Mouse (Mus musculus) limb, embryonic 11.5 days (tissue): ENCODE data around the gene Fbxl8. TPM values are rescaled to one million over a fixed set of nuclear protein-coding genes. Genes with fewer than 3 reads are reported as not detected.
"Not testable (repeated sequence)": the region's sequence is repeated elsewhere in the genome, so short reads cannot be mapped to it uniquely, and the experiment has no call there.

Experiments used
- ATAC-seq: fragments of 200-750 bp; cut with Nextera tagmentation; 2 replicates; pipeline ENCODE4 v1.8.0; 2017; ENCODE audit warnings: low read depth; ENCODE audit not compliant: insufficient number of reproducible peaks, low FRiP score, low TSS enrichment
- DNase-seq: peaks from one replicate; pipeline ENCODE4 v3.0.0-alpha.2; 2015; ENCODE audit warnings: low spot score
- H3K27ac ChIP-seq: fragments of 300-500 bp; sonication (generic); replicated peaks from 2 replicates; pipeline ENCODE4 v1.5.1; 2014; ENCODE audit warnings: low read depth, mild to moderate bottlenecking, low read length
- H3K27me3 ChIP-seq: fragments of 300-500 bp; sonication (generic); 2 replicates; pipeline ENCODE4 v1.6.1; 2014; ENCODE audit warnings: mild to moderate bottlenecking, low read length, mixed read lengths; ENCODE audit not compliant: control insufficient read depth, insufficient read depth
- H3K36me3 ChIP-seq: fragments of 300-500 bp; sonication (generic); 2 replicates; pipeline ENCODE4 v1.6.1; 2014; ENCODE audit warnings: mild to moderate bottlenecking, low read length, moderate library complexity, mixed read lengths; ENCODE audit not compliant: control insufficient read depth, insufficient read depth
- H3K4me1 ChIP-seq: fragments of 300-500 bp; sonication (generic); 2 replicates; pipeline ENCODE4 v1.6.1; 2014; ENCODE audit warnings: low read length, mixed read lengths; ENCODE audit not compliant: control insufficient read depth, insufficient read depth
- H3K4me2 ChIP-seq: fragments of 300-500 bp; sonication (generic); 2 replicates; pipeline ENCODE4 v1.6.1; 2014; ENCODE audit warnings: low read depth, mild to moderate bottlenecking, moderate library complexity; ENCODE audit not compliant: severe bottlenecking
- H3K4me3 ChIP-seq: fragments of 300-500 bp; sonication (generic); 2 replicates; pipeline ENCODE4 v1.5.1; 2014; ENCODE audit warnings: low read depth, low read length
- H3K9ac ChIP-seq: fragments of 300-500 bp; sonication (generic); 2 replicates; pipeline ENCODE4 v1.6.1; 2014; ENCODE audit warnings: mild to moderate bottlenecking, low read length
- H3K9me3 ChIP-seq: fragments of 300-500 bp; sonication (generic); 2 replicates; pipeline ENCODE4 v1.6.1; 2016; ENCODE audit warnings: low read length; ENCODE audit not compliant: control insufficient read depth
- WGBS: fragments of 180-500 bp; shearing (Covaris S2); extraction: QIAGEN DNeasy Blood & Tissue Kit; methylation state at CpG from one replicate; pipeline ENCODE4 v1.1.7; 2014; 5-methylcytosine and 5-hydroxymethylcytosine counted together
- polyA plus RNA-seq: library from polyadenylated mRNA; unstranded; fragments of >200 nt; fragmentation: Nextera tagmentation; extraction: Ambion mirVana; gene quantifications from 2 replicates; pipeline ENCODE4 v1.2.1, GENCODE M21; 2014

Fbxl8 gene
- polyA plus RNA-seq, 1 experiment from 2014 or later, result 1.3 TPM

DNA sequence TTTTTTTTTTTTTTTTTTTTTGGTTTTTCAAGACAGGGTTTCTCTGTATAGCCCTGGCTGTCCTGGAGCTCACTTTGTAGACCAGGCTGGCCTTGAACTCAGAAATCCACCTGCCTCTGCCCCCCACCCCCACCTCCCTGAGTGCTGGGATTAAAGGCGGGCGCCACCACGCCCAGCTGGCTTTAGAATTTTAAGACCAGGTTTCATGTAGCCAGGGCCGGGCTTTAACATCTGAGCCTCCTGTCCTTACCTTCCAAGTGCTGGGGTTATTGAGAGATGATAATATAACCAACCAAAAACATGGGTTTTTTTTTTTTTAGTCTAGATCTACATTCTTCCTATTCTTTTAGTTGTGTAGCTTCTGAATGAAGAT, 32.1 kb upstream of the Fbxl8 start:
- H3K4me2 ChIP-seq, H3K36me3 ChIP-seq, ATAC-seq, H3K9me3 ChIP-seq, H3K4me3 ChIP-seq, H3K27ac ChIP-seq, H3K27me3 ChIP-seq, H3K4me1 ChIP-seq, DNase-seq, H3K9ac ChIP-seq: not testable (repeated sequence)
- 92% methylated on average over 4 of the region's 4 CpGs for WGBS

DNA sequence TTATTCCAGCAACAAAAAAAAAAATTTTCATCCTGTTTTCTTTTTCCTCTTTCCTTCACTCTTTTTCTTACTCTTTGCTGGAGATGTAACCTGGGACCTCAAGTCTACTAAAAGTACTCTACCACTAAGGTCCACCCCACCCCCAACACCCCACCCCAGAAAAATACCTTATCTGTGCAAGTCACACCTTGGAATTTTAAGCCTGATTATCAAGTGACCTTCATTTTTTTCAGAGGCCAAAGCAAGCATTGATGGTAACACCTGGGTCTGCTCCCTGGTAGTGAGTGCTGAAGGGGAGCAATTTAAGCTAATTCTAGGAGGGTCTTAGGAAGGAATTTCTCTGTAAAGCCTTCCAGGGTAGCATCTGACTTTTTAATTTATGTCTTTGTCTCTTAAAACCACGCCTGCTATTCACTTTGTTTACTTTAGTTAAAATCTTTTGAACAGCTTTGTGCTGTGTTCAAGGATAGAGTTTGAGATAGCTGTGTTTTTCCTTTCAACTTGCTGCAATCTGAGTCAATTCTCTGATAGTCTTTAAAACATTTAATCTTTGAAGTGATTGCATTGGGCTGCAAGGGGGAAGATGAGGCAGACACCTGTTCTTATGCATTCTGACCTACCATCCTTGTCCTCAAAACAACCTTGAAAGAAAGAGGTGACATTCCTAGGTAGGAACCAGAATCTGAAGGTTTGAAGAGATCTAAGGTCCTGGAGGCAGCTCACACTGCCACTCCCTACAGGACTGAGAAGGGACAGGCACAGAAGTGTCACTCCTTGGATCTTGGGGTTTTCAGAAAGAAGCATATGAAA, 31.1 kb upstream of the Fbxl8 start:
- no peak for ATAC-seq
- Histone ChIP-seq H3K4me2 (no peak overlapping the region), H3K4me1 (no peaks in the 10 kb centered on the region), H3K27ac (no peak overlapping the region), H3K4me3 (no peak overlapping the region), H3K9me3 (no peaks in the 10 kb centered on the region), H3K36me3 (no peaks in the 10 kb centered on the region; the same call in 1 of the 2 replicates), H3K27me3 (no peaks in the 10 kb centered on the region), H3K9ac (no peak overlapping the region)
- 49% methylated on average over 1 of the region's 1 CpGs for WGBS
- no peak for DNase-seq

DNA sequence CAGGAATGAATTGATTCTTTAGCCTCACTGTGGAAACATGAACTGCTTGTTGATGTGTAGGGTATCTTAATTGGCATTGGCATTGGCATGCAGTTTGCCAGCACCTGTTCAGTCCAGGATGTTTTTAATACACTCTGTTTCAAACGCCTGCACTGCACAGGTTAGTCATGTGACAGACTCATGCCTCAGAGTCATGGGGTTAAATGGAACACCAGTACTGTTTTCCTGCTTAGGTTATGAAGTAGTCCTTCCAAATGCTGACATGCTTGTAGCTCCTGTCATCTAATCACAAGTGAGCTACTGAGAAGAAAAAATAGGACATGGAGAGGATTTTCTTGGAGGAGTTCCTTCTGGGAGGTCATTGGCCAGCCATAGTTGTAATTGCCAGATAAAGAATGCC, 29.2 kb upstream of the Fbxl8 start:
- DNase-seq, result no peak
- WGBS, result 81% methylated on average over 1 of the region's 1 CpGs
- H3K36me3 ChIP-seq, result no peaks in the 10 kb centered on the region; the same call in 1 of the 2 replicates

GRCm38 (mm10) chr8:105237442-105238142, 26.9 kb upstream of the Fbxl8 start:
- H3K36me3 ChIP-seq, result no peaks in the 10 kb centered on the region; the same call in 1 of the 2 replicates
- H3K27me3 ChIP-seq, result no peaks in the 10 kb centered on the region
- WGBS, result 93% methylated on average over 14 of the region's 14 CpGs
- H3K4me2 ChIP-seq, result no peak overlapping the region
- H3K4me1 ChIP-seq, result no peaks in the 10 kb centered on the region
- H3K27ac ChIP-seq, result no peak overlapping the region
- no peak overlapping the region for H3K4me3 ChIP-seq
- no peaks in the 10 kb centered on the region for H3K9me3 ChIP-seq
- DNase-seq, result no peak
- no peak overlapping the region for H3K9ac ChIP-seq
- ATAC-seq, result no peak

More for the DNA sequence above, 29.2 kb upstream of the Fbxl8 start:
- Histone ChIP-seq H3K27me3 (no peaks in the 10 kb centered on the region), H3K27ac (no peak overlapping the region), H3K9me3 (no peaks in the 10 kb centered on the region), H3K9ac (no peak overlapping the region), H3K4me1 (no peaks in the 10 kb centered on the region), H3K4me3 (no peak overlapping the region), H3K4me2 (no peak overlapping the region)
- ATAC-seq, result no peak

- WGBS, result 98% methylated on average over 7 of the region's 7 CpGs
- H3K27ac ChIP-seq, result no peak overlapping the region
- no peak overlapping the region for H3K4me2 ChIP-seq
- H3K4me3 ChIP-seq, result no peak overlapping the region
- no peaks in the 10 kb centered on the region for H3K36me3 ChIP-seq
- H3K9ac ChIP-seq, result no peak overlapping the region
- H3K27me3 ChIP-seq, result no peaks in the 10 kb centered on the region
- H3K9me3 ChIP-seq, result no peaks in the 10 kb centered on the region
- ATAC-seq, result no peak
- no peaks in the 10 kb centered on the region for H3K4me1 ChIP-seq
- DNase-seq, result no peak
Measured at GRCm38 (mm10) chr8:105241016-105241415, 23.4 kb upstream of the Fbxl8 start.

- DNase-seq, result no peak
- H3K4me1 ChIP-seq, result peaks cover 5% of the 10 kb centered on the region; the same call in 1 of the 2 replicates
- ATAC-seq, result no peak
- no peak overlapping the region for H3K4me2 ChIP-seq
- WGBS, result 96% methylated on average over 6 of the region's 6 CpGs
- H3K9ac ChIP-seq, result no peak overlapping the region
- no peak overlapping the region for H3K27ac ChIP-seq
- no peak overlapping the region for H3K4me3 ChIP-seq
- no peaks in the 10 kb centered on the region for H3K9me3 ChIP-seq
- H3K36me3 ChIP-seq, result peaks cover 16% of the 10 kb centered on the region
- peaks cover 7% of the 10 kb centered on the region; the same call in 1 of the 2 replicates for H3K27me3 ChIP-seq
Measured at GRCm38 (mm10) chr8:105251954-105252353, 12.5 kb upstream of the Fbxl8 start.

DNA sequence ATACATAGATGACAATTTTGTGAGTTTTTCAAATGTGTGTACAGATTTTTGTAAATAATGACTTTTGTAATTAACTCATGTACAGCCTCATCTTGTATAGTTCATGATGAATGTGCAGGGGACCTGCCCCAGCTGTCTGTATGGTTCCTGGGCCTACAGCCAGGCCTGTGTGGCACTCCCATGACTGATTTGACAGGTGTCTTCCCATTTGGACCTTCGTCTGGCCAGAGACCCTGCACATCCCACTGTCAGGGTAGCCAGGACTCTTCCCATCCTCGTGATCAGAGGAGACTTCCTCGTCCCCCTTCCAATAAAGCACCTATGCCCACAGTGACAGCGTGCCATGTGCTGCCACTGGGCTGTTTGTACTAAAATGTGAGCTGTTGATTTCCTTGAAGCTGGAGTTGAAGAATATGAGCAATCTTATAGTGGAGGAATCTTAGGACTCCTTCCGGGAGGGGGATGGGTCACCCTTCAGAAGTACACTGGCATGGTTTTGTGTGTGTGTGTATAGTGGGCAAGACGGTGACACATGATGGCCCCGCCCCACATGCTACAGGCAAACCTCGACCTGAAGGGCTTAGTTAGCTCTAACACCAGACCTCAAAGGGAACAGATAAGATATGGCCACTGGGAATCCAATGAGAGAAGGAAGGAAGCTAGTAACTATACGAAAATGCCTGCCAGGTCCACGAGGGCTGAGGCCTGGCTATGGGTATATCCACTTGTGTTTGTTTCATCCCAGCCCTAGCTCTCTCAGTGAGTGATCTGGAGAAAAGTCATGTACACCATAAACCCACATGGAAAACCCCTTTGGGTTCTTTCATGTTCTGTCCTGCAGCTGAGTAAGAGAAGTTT, 11.5 kb upstream of the Fbxl8 start:
- Histone ChIP-seq H3K4me2 (no peak overlapping the region), H3K27ac (no peak overlapping the region), H3K4me1 (peaks cover 5% of the 10 kb centered on the region; the same call in 1 of the 2 replicates), H3K9me3 (no peaks in the 10 kb centered on the region), H3K9ac (no peak overlapping the region), H3K36me3 (peaks cover 16% of the 10 kb centered on the region), H3K4me3 (no peak overlapping the region), H3K27me3 (peaks cover 12% of the 10 kb centered on the region)
- DNase-seq (no peak), ATAC-seq (no peak)
- 88% methylated on average over 10 of the region's 10 CpGs for WGBS

- peaks cover 6% of the 10 kb centered on the region for H3K4me1 ChIP-seq
- H3K4me3 ChIP-seq, result peak overlapping the region; percentile 61
- no peak overlapping the region for H3K9ac ChIP-seq
- DNase-seq, result no peak
- peaks cover 21% of the 10 kb centered on the region for H3K27me3 ChIP-seq
- H3K36me3 ChIP-seq, result peaks cover 14% of the 10 kb centered on the region
- ATAC-seq, result peak; percentile 14; the same call in 1 of the 2 replicates
- no peaks in the 10 kb centered on the region for H3K9me3 ChIP-seq
- peak overlapping the region; percentile 98 for H3K4me2 ChIP-seq
- 39% methylated on average over 20 of the region's 20 CpGs for WGBS
- H3K27ac ChIP-seq, result no peak overlapping the region
Measured at GRCm38 (mm10) chr8:105253766-105254151, 10.7 kb upstream of the Fbxl8 start.
